Mouse (Mus musculus) liver, embryonic 14.5 days (tissue): ENCODE data around the gene Olfr315. TPM values are rescaled to one million over a fixed set of nuclear protein-coding genes. Genes with fewer than 3 reads are reported as not detected.

Source experiments
- ATAC-seq: fragments of 200-750 bp; cut with Nextera tagmentation; 2 replicates; pipeline ENCODE4 v1.8.0; 2017; ENCODE audit warnings: moderate number of reproducible peaks, mild to moderate bottlenecking, moderate library complexity; ENCODE audit not compliant: insufficient read depth
- DNase-seq, 3 experiments: peaks; one replicate each; pipeline ENCODE4 v3.0.0-alpha.2; 2012 to 2013; ENCODE audit warnings: low read depth in 3 of 3, low spot score in 3 of 3
- H3K27ac ChIP-seq: fragments of 300-500 bp; sonication (generic); 2 replicates; pipeline ENCODE4 v1.5.1; 2014; ENCODE audit warnings: moderate library complexity, mild to moderate bottlenecking, control low read depth, inconsistent platforms
- H3K27me3 ChIP-seq: fragments of 300-500 bp; sonication (generic); 2 replicates; pipeline ENCODE4 v1.6.1; 2014; ENCODE audit warnings: mild to moderate bottlenecking, low read length, moderate library complexity; ENCODE audit not compliant: control insufficient read depth, insufficient read depth
- H3K36me3 ChIP-seq: fragments of 300-500 bp; sonication (generic); replicated peaks from 2 replicates; pipeline ENCODE4 v1.6.1; 2014; ENCODE audit warnings: low read depth; ENCODE audit not compliant: control insufficient read depth, insufficient read depth
- H3K4me1 ChIP-seq, 2 experiments: fragments of 200-500 bp in 1 of 2; fragments of 300-500 bp in 1 of 2; sonication (generic) in 1 of 2; replicated peaks; 2 replicates each; pipeline ENCODE4 v1.6.1; 2012 to 2014; ENCODE audit warnings: antibody characterized with exemption in 1 of 2, inconsistent platforms in 1 of 2, low read length in 1 of 2; ENCODE audit not compliant: control insufficient read depth in 2 of 2, insufficient read depth in 2 of 2
- H3K4me2 ChIP-seq: fragments of 300-500 bp; sonication (generic); 2 replicates; pipeline ENCODE4 v1.6.1; 2014; ENCODE audit warnings: low read depth, mild to moderate bottlenecking, control low read depth, moderate library complexity
- H3K4me3 ChIP-seq, 2 experiments: fragments of 200-500 bp in 1 of 2; fragments of 300-500 bp in 1 of 2; sonication (generic) in 1 of 2; 2 replicates each; pipeline ENCODE4 v1.5.1; 2012 to 2014; ENCODE audit warnings: low read depth in 2 of 2, low read length in 2 of 2, mild to moderate bottlenecking in 2 of 2, control low read depth in 1 of 2, inconsistent platforms in 1 of 2, moderate library complexity in 1 of 2; ENCODE audit not compliant: insufficient read depth in 1 of 2
- H3K9ac ChIP-seq: fragments of 300-500 bp; sonication (generic); replicated peaks from 2 replicates; pipeline ENCODE4 v1.6.1; 2014; ENCODE audit warnings: mild to moderate bottlenecking, control low read depth, moderate library complexity
- H3K9me3 ChIP-seq: fragments of 300-500 bp; sonication (generic); 2 replicates; pipeline ENCODE4 v1.6.1; 2016; ENCODE audit warnings: low read length, mixed read lengths; ENCODE audit not compliant: control insufficient read depth
- CTCF ChIP-seq: IDR thresholded peaks from 2 replicates; pipeline ENCODE4 v1.5.1; 2016; ENCODE audit warnings: antibody characterized with exemption, low read depth, control low read depth
- EP300 ChIP-seq: IDR thresholded peaks from 2 replicates; pipeline ENCODE4 v1.6.1; 2016; ENCODE audit warnings: antibody characterized with exemption, low read depth
- WGBS: fragments of 180-500 bp; shearing (Covaris S2); extraction: QIAGEN DNeasy Blood & Tissue Kit; methylation state at CpG from one replicate; pipeline ENCODE4 v1.1.7; 2014; ENCODE audit not compliant: insufficient replicate concordance; 5-methylcytosine and 5-hydroxymethylcytosine counted together
- polyA plus RNA-seq, 2 experiments: library from polyadenylated mRNA; depleted of rRNA in 1 of 2; stranded (reverse) in 1 of 2; unstranded in 1 of 2; fragments of >200 nt; fragmentation: Nextera tagmentation in 1 of 2; extraction: Ambion mirVana in 1 of 2; gene quantifications; 2 replicates each; pipeline versions ENCODE4 v1.2.1 to v1.2.3; 2012 to 2014

Gene Olfr315
- polyA plus RNA-seq, 2 experiments, result not detected

GRCm38 (mm10) chr11:58789532-58789931 is 16.5 kb downstream of the Olfr315 start:
- 25% methylated on average over 3 of the region's 3 CpGs for WGBS
- Histone ChIP-seq H3K4me1 (no peaks in the 10 kb centered on the region), H3K9me3 (no peaks in the 10 kb centered on the region), H3K27ac (no peak overlapping the region), H3K27me3 (no peaks in the 10 kb centered on the region), H3K4me2 (no peak overlapping the region), H3K4me3 (no peak overlapping the region), H3K9ac (no peak overlapping the region), H3K36me3 (no peaks in the 10 kb centered on the region)
- no peak for DNase-seq
- no peak for TF ChIP-seq CTCF
- no peak for TF ChIP-seq EP300
- ATAC-seq, result no peak

GRCm38 (mm10) chr11:58790053-58790452 is 17.1 kb downstream of the Olfr315 start:
- H3K4me2 ChIP-seq, result no peak overlapping the region
- no peaks in the 10 kb centered on the region for H3K4me1 ChIP-seq
- TF ChIP-seq EP300 (no peak), CTCF (no peak)
- no peak for ATAC-seq
- DNase-seq, result no peak
- no peak overlapping the region for H3K27ac ChIP-seq
- WGBS, result 10% methylated on average over 2 of the region's 2 CpGs
- no peaks in the 10 kb centered on the region for H3K27me3 ChIP-seq
- H3K4me3 ChIP-seq, result no peak overlapping the region
- no peak overlapping the region for H3K9ac ChIP-seq
- H3K36me3 ChIP-seq, result no peaks in the 10 kb centered on the region
- no peaks in the 10 kb centered on the region for H3K9me3 ChIP-seq

GRCm38 (mm10) chr11:58790646-58791045 is 17.7 kb downstream of the Olfr315 start:
- no peak overlapping the region for H3K9ac ChIP-seq
- no peaks in the 10 kb centered on the region for H3K36me3 ChIP-seq
- no peak for ATAC-seq
- H3K4me2 ChIP-seq, result no peak overlapping the region
- H3K9me3 ChIP-seq, result no peaks in the 10 kb centered on the region
- H3K27me3 ChIP-seq, result no peaks in the 10 kb centered on the region
- peak in 2 of 3 experiments; percentile 4 to 13 for DNase-seq
- WGBS, result 43% methylated on average over 6 of the region's 6 CpGs
- H3K4me3 ChIP-seq, result no peak overlapping the region
- H3K4me1 ChIP-seq, result no peaks in the 10 kb centered on the region
- TF ChIP-seq CTCF (no peak), EP300 (no peak)
- H3K27ac ChIP-seq, result no peak overlapping the region

- TF ChIP-seq CTCF (0 out of 2 replicates have a peak, but pooled peaks have one; percentile 22), EP300 (no peak)
- Histone ChIP-seq H3K4me3 (no peak overlapping the region), H3K27me3 (no peaks in the 10 kb centered on the region), H3K36me3 (no peaks in the 10 kb centered on the region), H3K4me2 (no peak overlapping the region), H3K9ac (no peak overlapping the region), H3K27ac (no peak overlapping the region), H3K9me3 (no peaks in the 10 kb centered on the region), H3K4me1 (no peaks in the 10 kb centered on the region)
- DNase-seq (no peak), ATAC-seq (no peak)
- 64% methylated on average over 2 of the region's 2 CpGs for WGBS
Observed at GRCm38 (mm10) chr11:58795856-58796255, 22.9 kb downstream of the Olfr315 start.

GRCm38 (mm10) chr11:58796850-58797249 is 23.9 kb downstream of the Olfr315 start:
- no peaks in the 10 kb centered on the region for H3K36me3 ChIP-seq
- H3K4me2 ChIP-seq, result no peak overlapping the region
- no peak for TF ChIP-seq CTCF
- no peak for TF ChIP-seq EP300
- no peak overlapping the region for H3K27ac ChIP-seq
- no peaks in the 10 kb centered on the region for H3K27me3 ChIP-seq
- no peaks in the 10 kb centered on the region for H3K9me3 ChIP-seq
- ATAC-seq (no peak), DNase-seq (no peak)
- 57% methylated on average over 7 of the region's 7 CpGs for WGBS
- no peak overlapping the region for H3K9ac ChIP-seq
- no peaks in the 10 kb centered on the region for H3K4me1 ChIP-seq
- H3K4me3 ChIP-seq, result no peak overlapping the region
